Mouse (Mus musculus) spleen, postnatal 10 days (tissue): Measurements from ENCODE around the gene Nlrc3.

Experiments
- DNase-seq, 2 experiments: peaks; one replicate each; pipeline ENCODE4 v3.0.0; 2021 to 2022; ENCODE audit warnings: low spot score in 2 of 2

Nlrc3 gene

DNA sequence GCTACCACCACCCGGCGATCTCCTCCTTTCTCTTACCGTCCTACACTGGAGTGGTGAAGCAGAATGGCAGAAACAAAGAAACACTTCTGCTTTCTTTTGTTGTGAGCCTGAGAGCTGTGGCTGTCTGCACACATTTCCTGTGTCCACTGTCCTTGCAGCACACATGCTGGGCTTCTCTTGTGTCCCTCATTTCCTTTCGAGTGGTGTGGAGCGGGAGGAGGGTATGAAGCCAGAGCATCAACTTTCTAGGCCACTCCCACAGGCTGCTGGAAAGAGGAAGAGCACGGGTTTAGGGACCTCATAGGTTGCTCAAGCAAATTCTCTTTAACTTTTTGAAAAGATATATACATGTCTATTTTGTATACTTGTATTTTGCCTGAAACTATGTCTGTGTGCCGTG lies 47.3 kb downstream of the Nlrc3 start:
- DNase-seq: no peak

- DNase-seq: no peak
Measured at GRCm38 (mm10) chr16:3928582-3928981, 47.9 kb downstream of the Nlrc3 start.

DNA sequence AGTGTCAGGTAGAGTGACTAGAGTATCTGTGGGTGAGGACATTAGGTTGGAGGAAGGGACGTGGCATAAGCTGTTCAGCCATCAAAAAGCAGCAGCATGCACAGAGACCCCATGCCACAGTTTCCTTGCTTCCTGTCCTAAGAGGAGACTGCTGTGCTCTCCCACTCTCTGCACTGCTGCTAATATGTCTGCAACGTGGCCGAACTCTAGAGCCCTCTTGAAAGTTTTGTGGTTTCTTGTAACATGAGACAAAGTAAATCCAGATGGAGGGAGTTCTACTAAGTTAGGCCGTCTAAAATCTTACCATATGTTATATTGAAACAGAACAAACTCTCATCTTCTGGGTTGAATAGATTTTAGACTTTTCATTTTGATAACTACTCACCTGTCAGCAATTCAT lies 52.5 kb downstream of the Nlrc3 start:
- no peak for DNase-seq

DNA sequence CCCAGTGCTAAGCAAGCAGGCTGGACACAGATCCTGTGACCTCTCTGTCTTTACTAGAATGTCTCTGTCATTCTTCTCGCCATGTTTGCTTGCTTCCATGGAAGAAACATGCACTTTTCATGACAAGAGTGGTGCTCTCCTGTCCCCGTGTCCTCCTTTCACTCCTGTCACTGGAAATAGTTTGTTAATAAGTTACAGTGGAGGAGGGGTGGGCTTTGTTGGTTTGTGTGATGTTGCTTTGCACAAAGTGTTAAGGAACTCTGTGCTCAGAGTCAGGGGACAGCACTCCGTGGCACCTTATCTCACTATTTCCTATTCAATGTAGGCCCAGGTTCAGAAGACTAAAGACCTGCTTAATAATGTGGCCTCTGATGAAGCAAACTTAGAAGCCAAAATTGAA lies 52.9 kb downstream of the Nlrc3 start:
- DNase-seq: no peak

DNA sequence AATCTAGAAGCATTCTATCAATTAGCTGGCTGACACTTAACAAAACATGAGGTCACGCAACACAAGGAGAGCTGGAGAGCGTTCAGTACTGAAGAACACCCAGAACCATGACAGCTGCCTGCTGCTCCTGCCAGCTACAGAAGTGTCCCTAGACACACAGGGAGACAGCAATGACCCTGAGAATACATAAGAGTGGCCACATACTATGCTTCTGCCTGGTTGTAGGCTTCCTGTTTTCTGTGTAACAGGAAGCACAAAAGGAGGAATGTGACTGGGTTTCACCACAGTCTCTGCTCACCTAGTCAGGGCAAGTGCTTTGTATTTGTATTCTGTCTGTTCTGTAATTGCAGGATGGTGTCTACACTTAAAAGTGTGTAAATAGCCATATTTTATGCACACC lies 55.7 kb downstream of the Nlrc3 start:
- no peak for DNase-seq

DNA sequence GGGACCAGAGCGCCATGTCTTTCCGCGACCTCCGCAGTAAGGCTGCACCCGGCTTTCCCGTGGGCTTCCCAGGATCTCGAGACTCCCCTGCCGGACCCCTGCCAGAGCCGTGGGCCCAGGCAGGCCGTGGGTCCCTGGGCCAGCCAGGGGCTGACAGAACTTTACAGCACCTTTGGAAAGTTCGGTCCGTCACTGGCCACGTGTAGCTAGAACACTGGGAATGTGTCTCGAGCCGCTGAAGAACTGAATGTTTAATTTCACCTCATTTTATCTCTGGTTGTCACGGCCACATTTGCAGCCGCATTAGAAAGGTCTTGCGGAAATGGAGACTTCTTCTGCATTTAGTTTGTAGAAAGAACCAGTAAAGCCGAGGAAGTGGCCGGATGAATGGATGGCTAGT lies 67.3 kb downstream of the Nlrc3 start:
- DNase-seq: no peak

GRCm38 (mm10) chr16:3908537-3909111 lies 67.8 kb downstream of the Nlrc3 start, which contains the start of the genes 1700037C18Rik and Cluap1:
1700037C18Rik (minus strand) TSS chr16:3908689.
Cluap1 (plus strand) TSS chr16:3908801.
- DNase-seq: peak; percentile 88 to 93

- no peak for DNase-seq
Measured at GRCm38 (mm10) chr16:3907471-3907870, 69.0 kb downstream of the Nlrc3 start.

GRCm38 (mm10) chr16:3896553-3896952 lies 79.9 kb downstream of the Nlrc3 start:
- DNase-seq: no peak

GRCm38 (mm10) chr16:3896046-3896445 lies 80.4 kb downstream of the Nlrc3 start:
- DNase-seq: no peak

GRCm38 (mm10) chr16:3895173-3895792 lies 81.1 kb downstream of the Nlrc3 start:
- DNase-seq: peak; percentile 38 to 72
